Mouse (Mus musculus) heart, adult 2 months (tissue): ENCODE measurements at regions not wholly inside any gene's neighbourhood (a gene's known extent, or its start where the extent isn't known, plus 50 kb on each side); places are given as distances from the start of the nearest gene placed in this dataset.

Experiments used
- CTCF ChIP-seq: fragments of 200-600 bp; IDR thresholded peaks from 2 replicates; pipeline ENCODE4 v1.8.1; 2022; ENCODE audit warnings: antibody characterized with exemption, mild to moderate bottlenecking, moderate library complexity
- POLR2A ChIP-seq: fragments of 200-500 bp; IDR thresholded peaks from 2 replicates; pipeline ENCODE4 v1.6.1; 2011; ENCODE audit warnings: mild to moderate bottlenecking, low read depth, low read length, control low read depth; ENCODE audit not compliant: insufficient read depth

- TF ChIP-seq POLR2A = no peak
- TF ChIP-seq CTCF = no peak
Observed at GRCm38 (mm10) chr6:148586439-148587321, 142.5 kb upstream of the Tmtc1 start.
